Mouse (Mus musculus): ENCODE results near the gene Sly. TPM values are rescaled to one million over a fixed set of nuclear protein-coding genes. Genes with fewer than 3 reads are reported as not detected.

Sly gene
- not detected in 2 replicates for polyA plus RNA-seq (2012; rRNA removed)

DNA sequence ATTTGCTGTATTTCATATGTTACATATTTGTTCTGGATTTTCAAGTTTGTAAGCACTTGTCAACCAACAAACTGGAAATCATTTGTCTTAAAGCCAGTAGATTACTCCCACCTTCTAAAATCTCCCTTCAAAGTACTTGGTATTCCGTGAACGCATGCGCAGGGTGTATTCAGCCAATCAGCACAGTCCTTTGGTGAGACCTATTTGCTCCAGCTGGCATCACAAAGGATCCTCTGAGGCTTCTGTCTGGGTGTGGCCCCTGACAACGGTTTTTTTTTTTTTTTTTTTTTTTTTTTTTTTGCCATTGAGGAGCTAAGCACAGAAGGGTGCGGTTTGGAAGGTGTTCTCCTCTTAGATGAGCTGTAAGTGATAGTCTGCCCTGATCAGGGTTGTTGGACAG is at the start of gene Sly:
TSS of gene Sly (plus strand) at position 301 of the 400 bp plus-strand sequence.

Data from colon, adult 2 months (tissue).